Mouse (Mus musculus): Measurements from ENCODE around the gene Stambpl1. TPM values are rescaled to one million over a fixed set of nuclear protein-coding genes. Genes with fewer than 3 reads are reported as not detected.

Gene Stambpl1
- total and polyA plus RNA-seq, 3 experiments: not detected

DNA sequence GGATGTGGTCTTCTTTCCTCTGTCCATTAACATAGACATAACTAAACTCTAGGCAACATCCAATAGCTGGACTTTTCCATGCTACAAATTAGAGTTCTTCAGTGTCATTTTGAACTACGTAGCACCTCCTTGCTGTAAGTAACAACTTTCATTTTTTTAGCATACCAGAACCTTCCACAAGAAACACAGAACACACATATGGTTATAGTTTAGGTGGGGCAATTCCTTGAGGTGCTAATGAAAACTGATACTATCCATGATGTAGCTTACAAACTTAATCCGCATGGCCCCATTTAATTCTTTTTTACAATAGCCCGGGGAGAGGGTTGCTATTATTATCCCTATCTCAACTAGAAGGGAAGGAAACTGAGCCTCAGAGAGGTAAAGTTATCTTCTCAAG, 18.0 kb upstream of the Stambpl1 start:
- TF ChIP-seq NELFE (IDR thresholded peaks at IDR 0.05; ENCODE audit: low read depth, low read length) (no peak), TAL1 (IDR thresholded peaks at IDR 0.05; ENCODE audit: low read length) (no peak), MAX (IDR thresholded peaks at IDR 0.05; ENCODE audit: low read length) (no peak), MAZ (IDR thresholded peaks at IDR 0.05; ENCODE audit: low read depth, low read length) (no peak), ZKSCAN1 (IDR thresholded peaks at IDR 0.05; ENCODE audit: low read depth, low read length) (no peak), SIN3A (IDR thresholded peaks at IDR 0.05; ENCODE audit: low read length) (no peak), POLR2AphosphoS5 (IDR thresholded peaks at IDR 0.05; ENCODE audit: borderline replicate concordance, low read depth, low read length) (no peak), EP300 (IDR thresholded peaks at IDR 0.05; ENCODE audit: low read depth in 1 of 2, low read length in 2 of 2) (no peak), CHD2 (IDR thresholded peaks at IDR 0.05; ENCODE audit: low read length) (no peak), CHD1 (IDR thresholded peaks at IDR 0.05; ENCODE audit: low read depth, low read length) (no peak), MEF2A (IDR thresholded peaks at IDR 0.05; ENCODE audit: extremely low read depth, insufficient replicate concordance, low read depth, low read length, poor library complexity, severe bottlenecking) (no peak), GABPA (IDR thresholded peaks at IDR 0.05; ENCODE audit: low read depth, low read length) (no peak), TCF12 (IDR thresholded peaks at IDR 0.05; ENCODE audit: low read depth, low read length) (no peak), TBP (IDR thresholded peaks at IDR 0.05; ENCODE audit: low read depth, low read length) (no peak), SMC3 (IDR thresholded peaks at IDR 0.05; ENCODE audit: low read depth, low read length) (no peak), MYC (IDR thresholded peaks at IDR 0.05; ENCODE audit: low read depth, low read length) (no peak), MYB (IDR thresholded peaks at IDR 0.05; ENCODE audit: low read depth, low read length) (no peak), RAD21 (IDR thresholded peaks at IDR 0.05; ENCODE audit: low read depth, low read length) (no peak), USF1 (IDR thresholded peaks at IDR 0.05; ENCODE audit: low read depth, low read length) (no peak)
- Histone ChIP-seq H3K36me3 (ENCODE audit: control insufficient read depth in 1 of 2, insufficient read depth in 2 of 2, low read length in 2 of 2) (no peaks in the 10 kb centered on the region), H3K27ac (ENCODE audit: control insufficient read depth, low read depth, low read length) (no peak overlapping the region), H3K4me1 (ENCODE audit: control insufficient read depth in 1 of 2, insufficient read depth in 2 of 2, low read length in 2 of 2) (no peaks in the 10 kb centered on the region), H3K4me3 (ENCODE audit: control insufficient read depth in 1 of 2, insufficient read depth in 1 of 2, low read depth in 2 of 2, low read length in 2 of 2) (no peak overlapping the region), H3K27me3 (ENCODE audit: control insufficient read depth in 1 of 2, insufficient read depth in 2 of 2, low read length in 2 of 2) (no peaks in the 10 kb centered on the region; a peak in 2 of 4 replicates), H3K9ac (ENCODE audit: control insufficient read depth, low read depth, low read length, poor library complexity, severe bottlenecking) (no peak overlapping the region), H3K79me2 (ENCODE audit: control insufficient read depth, insufficient read depth, low read length, poor library complexity) (no peaks in the 10 kb centered on the region), H3K9me3 (replicated peaks; ENCODE audit: insufficient read depth, low read length) (no peaks in the 10 kb centered on the region)
- DNase-seq (ENCODE audit: low read depth, low spot score): no peak

GRCm38 (mm10) chr19:34179136-34179535, 12.9 kb upstream of the Stambpl1 start:
- no peak overlapping the region for H3K27ac ChIP-seq (ENCODE audit: control insufficient read depth, low read depth, low read length)

More at GRCm38 (mm10) chr19:34179136-34179535, 12.9 kb upstream of the Stambpl1 start:
- Histone ChIP-seq H3K36me3 (ENCODE audit: control insufficient read depth in 1 of 2, insufficient read depth in 2 of 2, low read length in 2 of 2) (no peaks in the 10 kb centered on the region), H3K9me3 (replicated peaks; ENCODE audit: insufficient read depth, low read length) (no peaks in the 10 kb centered on the region), H3K4me3 (ENCODE audit: control insufficient read depth in 1 of 2, insufficient read depth in 1 of 2, low read depth in 2 of 2, low read length in 2 of 2) (no peak overlapping the region), H3K27me3 (ENCODE audit: control insufficient read depth in 1 of 2, insufficient read depth in 2 of 2, low read length in 2 of 2) (no peaks in the 10 kb centered on the region; a peak in 2 of 4 replicates), H3K4me1 (ENCODE audit: control insufficient read depth in 1 of 2, insufficient read depth in 2 of 2, low read length in 2 of 2) (no peaks in the 10 kb centered on the region), H3K79me2 (ENCODE audit: control insufficient read depth, insufficient read depth, low read length, poor library complexity) (no peaks in the 10 kb centered on the region), H3K9ac (ENCODE audit: control insufficient read depth, low read depth, low read length, poor library complexity, severe bottlenecking) (no peak overlapping the region)
- DNase-seq (ENCODE audit: low read depth, low spot score): no peak
- TF ChIP-seq CHD1 (IDR thresholded peaks at IDR 0.05; ENCODE audit: low read depth, low read length) (no peak), EP300 (IDR thresholded peaks at IDR 0.05; ENCODE audit: low read depth in 1 of 2, low read length in 2 of 2) (no peak), HCFC1 (IDR thresholded peaks at IDR 0.05; ENCODE audit: low read depth, low read length) (no peak), MYC (IDR thresholded peaks at IDR 0.05; ENCODE audit: low read depth, low read length) (no peak), JUND (IDR thresholded peaks at IDR 0.05; ENCODE audit: low read depth, low read length) (no peak), SMC3 (IDR thresholded peaks at IDR 0.05; ENCODE audit: low read depth, low read length) (no peak), E2F4 (IDR thresholded peaks at IDR 0.05; ENCODE audit: borderline replicate concordance, low read depth, low read length) (no peak), BHLHE40 (IDR thresholded peaks at IDR 0.05; ENCODE audit: borderline replicate concordance, low read depth, low read length) (no peak), CTCF (IDR thresholded peaks at IDR 0.05 in 2 of 3, conservative IDR thresholded peaks at IDR 0.05 in 1 of 3; ENCODE audit: control insufficient read depth in 1 of 3, insufficient read depth in 1 of 3, low read depth in 2 of 3, low read length in 3 of 3, poor library complexity in 1 of 3, severe bottlenecking in 1 of 3) (no peak), MYB (IDR thresholded peaks at IDR 0.05; ENCODE audit: low read depth, low read length) (no peak), POLR2AphosphoS5 (IDR thresholded peaks at IDR 0.05; ENCODE audit: borderline replicate concordance, low read depth, low read length) (no peak), MAZ (IDR thresholded peaks at IDR 0.05; ENCODE audit: low read depth, low read length) (no peak), MAX (IDR thresholded peaks at IDR 0.05; ENCODE audit: low read length) (no peak), GABPA (IDR thresholded peaks at IDR 0.05; ENCODE audit: low read depth, low read length) (no peak), TBP (IDR thresholded peaks at IDR 0.05; ENCODE audit: low read depth, low read length) (no peak), POLR2AphosphoS2 (IDR thresholded peaks at IDR 0.05; ENCODE audit: low read length) (no peak), ELF1 (IDR thresholded peaks at IDR 0.05; ENCODE audit: low read depth, low read length) (no peak), NELFE (IDR thresholded peaks at IDR 0.05; ENCODE audit: low read depth, low read length) (no peak), SIN3A (IDR thresholded peaks at IDR 0.05; ENCODE audit: low read length) (no peak)
